Mouse (Mus musculus): ENCODE data around the gene Rab22a.

DNA sequence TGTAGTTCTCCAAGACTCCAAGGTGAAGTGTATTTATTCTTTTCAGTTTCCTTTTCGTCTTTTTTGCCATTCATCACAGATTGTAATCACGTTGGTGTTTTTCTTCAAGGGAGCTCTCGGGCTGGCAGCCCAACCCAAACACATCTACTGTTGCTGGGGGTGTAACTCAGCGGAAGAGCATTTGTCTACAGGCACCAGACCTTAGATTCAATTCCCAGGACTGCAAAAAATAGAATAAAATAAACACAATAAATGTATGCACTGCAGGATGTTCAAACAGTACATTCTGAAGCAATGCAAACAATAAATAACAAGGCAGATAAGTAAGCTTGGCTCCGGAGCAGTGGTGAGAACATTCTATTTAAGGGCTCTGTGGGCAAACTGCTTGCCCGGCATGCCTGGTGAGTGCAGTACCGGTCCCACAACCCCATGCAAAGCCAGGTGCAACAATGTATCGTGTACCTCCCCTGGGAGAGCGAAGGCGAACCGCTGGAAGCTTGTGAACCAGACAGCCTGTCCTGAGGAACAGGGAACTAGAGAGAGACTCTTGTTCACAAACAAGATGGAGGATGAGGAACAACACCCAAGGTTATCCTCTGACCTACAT is 62.8 kb downstream of the Rab22a start:
- TF ChIP-seq CTCF (IDR thresholded peaks at IDR 0.05; ENCODE audit: low read depth) (no peak), EP300 (IDR thresholded peaks at IDR 0.05; ENCODE audit: low read depth) (no peak)

Data from heart, postnatal 0 days (tissue).